Mouse (Mus musculus) cerebellum, adult (tissue): ENCODE results near the gene Slc24a4.
"Not testable (repeated sequence)": the region's sequence is repeated elsewhere in the genome, so short reads cannot be mapped to it uniquely, and the experiment has no call there.

Source experiments
- ATAC-seq: cut with Nextera tagmentation; 2 replicates; pipeline ENCODE4 v1.9.2; 2017; ENCODE audit warnings: mild to moderate bottlenecking, moderate library complexity, mixed read lengths; ENCODE audit not compliant: insufficient number of reproducible peaks, low FRiP score, low TSS enrichment

The Slc24a4 gene

DNA sequence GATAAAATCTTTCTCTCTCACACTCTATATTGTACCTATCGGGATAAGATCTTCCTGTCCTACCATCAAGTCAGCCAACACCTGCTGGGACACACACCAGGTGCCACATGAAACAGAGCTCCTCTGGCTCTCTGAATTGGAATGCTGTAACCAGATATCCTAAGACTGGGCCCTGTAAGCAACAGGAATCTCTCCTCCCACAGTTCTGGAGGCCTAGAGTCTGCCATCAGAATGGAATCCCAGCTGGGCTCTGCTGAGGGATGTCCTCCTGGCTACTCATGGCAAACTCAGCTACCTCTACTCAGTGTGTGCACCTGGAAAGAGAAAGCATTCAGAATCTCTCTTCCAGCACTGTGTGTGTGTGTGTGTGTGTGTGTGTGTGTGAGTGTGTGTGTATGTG lies 115.4 kb downstream of the Slc24a4 start:
- no peak for ATAC-seq

- ATAC-seq: no peak
Measured at GRCm38 (mm10) chr12:102246226-102246625, 117.7 kb downstream of the Slc24a4 start.

DNA sequence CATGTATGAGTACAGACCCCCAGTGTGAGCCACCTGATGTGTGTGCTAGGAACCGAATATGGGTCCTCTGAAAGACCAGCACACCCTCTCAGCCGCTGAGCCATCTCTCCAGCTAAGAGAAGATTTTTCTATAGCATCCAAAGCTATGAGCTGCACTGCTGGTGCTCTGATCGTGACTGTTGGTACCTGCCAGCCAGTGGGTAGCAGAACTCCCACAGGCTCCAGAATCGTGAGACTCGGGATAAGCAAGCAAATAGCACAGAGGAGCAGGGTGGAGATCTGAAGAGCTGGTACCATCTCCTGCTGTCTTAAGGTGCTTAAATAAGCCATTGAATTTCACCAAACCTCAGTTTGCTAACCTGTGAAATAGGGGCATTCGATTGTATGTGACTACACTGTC lies 119.6 kb downstream of the Slc24a4 start:
- ATAC-seq: no peak

GRCm38 (mm10) chr12:102250316-102250715 lies 121.8 kb downstream of the Slc24a4 start:
- no peak for ATAC-seq

- ATAC-seq: no peak
Measured at GRCm38 (mm10) chr12:102251070-102251469, 122.5 kb downstream of the Slc24a4 start.

GRCm38 (mm10) chr12:102251985-102252384 lies 123.5 kb downstream of the Slc24a4 start:
- no peak for ATAC-seq

GRCm38 (mm10) chr12:102252525-102252924 lies 124.0 kb downstream of the Slc24a4 start:
- no peak for ATAC-seq

DNA sequence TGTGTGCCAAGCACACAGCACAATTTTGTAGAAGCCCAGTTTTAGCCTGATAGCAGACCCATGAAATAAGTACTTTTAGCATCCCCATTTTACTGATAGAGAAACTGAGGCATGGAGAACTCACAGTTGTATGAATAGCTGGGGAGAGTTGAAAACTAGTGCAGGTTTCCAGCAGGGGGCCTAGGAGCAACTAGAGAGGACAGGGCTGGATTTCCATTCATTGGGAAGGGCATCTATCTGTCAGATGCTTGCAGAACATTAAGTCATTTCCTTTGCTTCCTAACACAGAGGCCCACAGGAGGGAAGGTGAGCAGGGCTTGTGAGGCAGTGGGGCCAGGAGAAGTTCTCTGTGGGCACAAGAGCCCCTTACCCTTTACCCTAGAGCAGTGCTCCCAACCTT lies 126.5 kb downstream of the Slc24a4 start:
- ATAC-seq: no peak

DNA sequence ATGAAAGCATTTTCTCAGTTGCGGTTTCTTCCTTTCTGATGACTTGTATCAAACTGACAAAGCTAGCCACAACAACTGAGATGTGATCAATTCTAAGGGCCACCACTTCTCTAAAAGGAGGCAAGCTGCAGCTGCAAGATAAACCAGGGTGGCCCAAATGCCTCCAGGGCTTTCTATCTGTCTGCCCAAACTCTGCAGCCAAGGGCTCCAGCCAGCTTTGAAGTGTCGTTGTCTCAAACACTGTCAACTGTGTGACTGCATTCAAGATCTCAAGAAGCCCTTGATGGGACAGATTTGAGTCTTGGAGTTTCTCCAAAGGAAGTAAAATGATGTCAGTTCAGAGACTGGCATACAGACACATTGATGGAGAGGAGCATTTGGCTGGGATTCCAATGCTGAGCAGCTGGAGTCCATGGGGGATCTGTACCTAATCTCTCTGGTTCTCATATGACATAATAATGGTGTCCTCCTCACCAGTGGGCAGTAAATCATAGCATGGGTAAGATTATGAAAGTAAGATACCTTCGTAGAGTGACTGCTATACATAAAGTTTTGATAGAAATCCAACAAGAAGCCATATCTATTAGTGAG lies 130.1 kb downstream of the Slc24a4 start:
- no peak for ATAC-seq

- no peak for ATAC-seq
Measured at GRCm38 (mm10) chr12:102261933-102262396, 133.4 kb downstream of the Slc24a4 start.

- no peak for ATAC-seq
Measured at GRCm38 (mm10) chr12:102262809-102263208, 134.3 kb downstream of the Slc24a4 start.

DNA sequence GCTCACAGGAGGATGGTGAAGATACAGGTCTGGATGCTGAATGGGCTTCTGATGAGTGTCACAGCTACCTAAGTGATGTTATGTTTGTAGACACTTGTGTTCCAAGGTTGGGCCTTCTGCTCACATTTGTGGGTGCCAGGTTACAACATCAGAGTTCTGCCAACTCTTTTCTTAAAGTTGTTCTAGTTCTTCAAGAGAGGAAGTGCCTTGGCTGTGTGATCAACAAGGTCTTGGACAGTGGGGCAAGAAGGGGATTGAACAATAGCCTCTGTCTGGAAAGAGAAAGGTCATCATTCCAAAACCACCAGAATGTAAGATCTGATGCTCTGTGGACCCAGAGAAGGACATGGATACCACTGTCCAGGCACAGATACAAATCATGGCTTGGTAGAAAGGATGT lies 134.7 kb downstream of the Slc24a4 start:
- ATAC-seq: no peak

DNA sequence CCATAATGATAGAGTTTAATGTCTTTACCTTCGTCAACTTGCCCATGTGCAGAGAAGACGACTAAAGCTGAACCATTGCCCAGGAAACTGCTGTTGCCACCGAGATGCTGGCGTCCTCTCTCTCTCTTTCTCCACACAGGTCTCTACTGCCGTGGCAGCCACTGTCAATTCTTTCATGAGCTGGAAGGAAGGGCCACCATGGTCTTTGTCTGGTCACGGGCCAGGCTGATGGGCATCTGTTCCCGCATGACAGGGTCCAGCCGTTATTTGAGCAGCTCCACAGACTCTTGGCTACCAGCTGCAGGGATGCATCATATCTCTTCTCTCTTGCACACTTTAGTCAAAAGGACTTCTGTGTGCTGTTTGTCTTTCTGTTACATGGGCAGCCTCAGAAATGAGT lies 137.9 kb downstream of the Slc24a4 start:
- no peak for ATAC-seq

DNA sequence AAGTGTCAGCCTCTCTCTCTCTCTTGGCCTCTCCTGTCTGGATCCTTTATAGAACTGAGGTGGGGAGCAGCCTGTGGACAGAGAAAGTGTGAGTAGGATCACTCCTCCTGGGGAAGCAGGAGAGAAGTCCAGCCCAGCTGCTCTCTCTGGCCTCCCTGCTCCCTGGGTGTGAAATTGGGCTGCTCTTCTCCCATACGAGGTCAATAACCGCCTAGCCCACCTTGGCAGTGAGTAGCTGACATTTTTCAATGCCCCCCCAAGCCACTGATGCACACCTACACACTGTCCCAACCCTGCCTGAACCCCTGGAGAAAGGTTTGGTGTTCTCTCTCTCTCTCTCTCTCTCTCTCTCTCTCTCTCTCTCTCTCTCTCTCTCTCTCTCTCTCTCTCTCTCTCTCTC lies 140.6 kb downstream of the Slc24a4 start:
- no peak for ATAC-seq

DNA sequence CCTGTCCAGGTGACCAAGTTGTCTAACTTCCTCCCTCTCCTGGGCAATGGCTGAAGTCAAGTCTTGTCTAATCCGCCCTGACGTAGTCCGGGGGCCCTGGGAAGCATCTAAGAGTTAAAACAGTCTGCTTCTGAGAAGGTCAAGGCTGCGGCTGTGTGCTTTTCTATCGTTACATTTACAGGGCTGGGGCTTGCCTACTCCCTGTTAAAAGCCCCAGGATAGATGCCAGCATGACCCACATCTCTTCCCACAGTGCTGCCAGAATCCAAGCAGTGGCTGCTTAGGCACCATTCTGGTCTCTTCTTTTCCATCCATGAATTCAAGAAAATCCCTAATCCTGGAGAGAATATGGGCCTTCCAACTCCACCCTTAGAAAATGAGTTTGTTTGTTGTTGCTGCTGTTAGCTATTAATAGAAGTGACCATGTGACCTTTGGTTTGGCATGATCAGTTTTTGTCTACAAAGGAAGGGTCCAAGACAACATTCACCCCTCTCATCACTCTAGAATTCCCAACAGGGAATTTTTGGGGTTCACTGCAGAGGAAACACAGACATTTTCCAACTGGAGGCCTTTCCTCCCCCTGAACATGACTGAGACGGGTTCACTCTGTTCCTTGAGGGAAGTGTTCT lies 142.4 kb downstream of the Slc24a4 start:
- ATAC-seq: no peak

DNA sequence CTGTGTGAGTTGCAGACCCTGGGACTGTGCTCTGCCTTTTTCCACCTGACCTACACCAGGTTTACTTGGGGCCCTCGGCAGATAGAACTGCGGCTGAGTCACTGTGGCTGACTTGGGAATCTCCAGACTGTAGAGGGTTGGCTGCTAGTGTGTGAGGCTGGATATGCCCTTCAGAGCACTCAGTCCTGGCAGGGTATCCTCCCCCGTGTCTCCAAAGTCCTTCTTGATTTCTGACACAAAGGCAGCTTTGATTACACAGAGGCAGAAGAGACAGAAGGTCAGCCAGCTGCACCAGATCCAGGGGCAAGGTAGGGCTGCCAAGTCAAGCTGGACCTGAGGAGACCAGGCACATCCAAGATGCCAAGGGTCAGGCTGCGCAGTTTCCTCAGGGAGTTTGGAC lies 142.9 kb downstream of the Slc24a4 start:
- no peak for ATAC-seq

GRCm38 (mm10) chr12:102275833-102276443 lies 147.4 kb downstream of the Slc24a4 start:
- ATAC-seq: no peak

GRCm38 (mm10) chr12:102280290-102280689 lies 151.8 kb downstream of the Slc24a4 start:
- not testable (repeated sequence) for ATAC-seq

- ATAC-seq: no peak
Measured at GRCm38 (mm10) chr12:102280867-102281503, 152.5 kb downstream of the Slc24a4 start.

- no peak for ATAC-seq
Measured at GRCm38 (mm10) chr12:102282126-102282525, 153.6 kb downstream of the Slc24a4 start.

DNA sequence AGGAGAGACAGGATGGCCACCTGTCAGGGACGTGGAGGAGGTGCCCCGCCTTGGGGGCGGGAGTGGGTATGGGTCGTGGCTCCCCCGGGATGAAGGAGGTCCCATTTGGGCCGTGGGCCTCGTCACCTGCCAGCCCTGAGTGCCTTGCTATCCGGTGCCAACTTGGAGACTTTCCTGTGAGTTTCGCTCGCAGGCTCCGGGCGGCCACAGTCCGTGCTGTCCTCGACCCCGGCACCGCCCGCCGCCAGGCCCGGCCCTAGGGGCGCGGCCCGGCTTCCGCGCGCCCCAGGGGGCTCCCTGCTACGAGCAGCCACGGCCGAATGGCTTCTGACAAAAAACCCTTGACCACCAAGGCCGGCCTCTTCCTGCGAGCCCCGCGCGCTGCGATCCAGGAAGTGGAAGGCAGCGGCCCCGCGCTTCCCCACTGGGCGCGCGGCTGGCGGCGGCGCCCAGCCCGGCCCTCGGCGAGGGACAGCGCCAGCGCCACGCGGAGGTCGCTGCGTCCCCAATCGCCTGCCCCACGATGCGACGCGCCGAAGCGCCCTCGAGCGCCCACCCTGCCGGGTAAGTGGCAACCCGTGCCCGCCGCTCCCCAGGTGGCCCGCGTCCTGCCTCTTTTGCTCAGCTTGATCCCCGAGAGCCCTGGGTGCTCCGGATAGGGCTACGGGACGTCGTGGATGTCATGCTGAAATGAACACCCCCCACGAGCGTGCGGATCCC lies 154.4 kb downstream of the Slc24a4 start, which contains the start of gene Rin3:
Rin3 (plus strand) TSS at position 286 of the 720 bp plus-strand sequence.
- ATAC-seq: peak; percentile 21; the same call in 1 of the 2 replicates
